Mouse (Mus musculus) hindbrain, postnatal 0 days (tissue): ENCODE measurements around the gene Thy1. TPM values are rescaled to one million over a fixed set of nuclear protein-coding genes. Genes with fewer than 3 reads are reported as not detected.

Experiments
- ATAC-seq: fragments of 200-750 bp; cut with Nextera tagmentation; 2 replicates; pipeline ENCODE4 v1.8.0; 2017; ENCODE audit warnings: mild to moderate bottlenecking, moderate TSS enrichment, moderate library complexity
- DNase-seq: peaks from one replicate; pipeline ENCODE4 v3.0.0-alpha.2; 2015; ENCODE audit warnings: low spot score
- H3K27ac ChIP-seq: fragments of 300-500 bp; sonication (generic); 2 replicates; pipeline ENCODE4 v1.5.1; 2014; ENCODE audit warnings: mild to moderate bottlenecking
- H3K27me3 ChIP-seq: fragments of 300-500 bp; sonication (generic); 2 replicates; pipeline ENCODE4 v1.6.1; 2014; ENCODE audit warnings: low read length, mixed read lengths; ENCODE audit not compliant: insufficient read depth
- H3K36me3 ChIP-seq: fragments of 300-500 bp; sonication (generic); 2 replicates; pipeline ENCODE4 v1.6.1; 2014; ENCODE audit warnings: low read length, mixed read lengths; ENCODE audit not compliant: insufficient read depth
- H3K4me1 ChIP-seq: fragments of 300-500 bp; sonication (generic); 2 replicates; pipeline ENCODE4 v1.6.1; 2014; ENCODE audit warnings: antibody characterized with exemption, low read length, mixed read lengths; ENCODE audit not compliant: insufficient read depth
- H3K4me2 ChIP-seq: fragments of 300-500 bp; sonication (generic); 2 replicates; pipeline ENCODE4 v1.6.1; 2014; ENCODE audit warnings: low read depth, mild to moderate bottlenecking, low read length, moderate library complexity, mixed read lengths
- H3K4me3 ChIP-seq: fragments of 300-500 bp; sonication (generic); 2 replicates; pipeline ENCODE4 v1.5.1; 2014; ENCODE audit warnings: low read length
- H3K9ac ChIP-seq: fragments of 300-500 bp; sonication (generic); replicated peaks from 2 replicates; pipeline ENCODE4 v1.6.1; 2014; ENCODE audit warnings: mild to moderate bottlenecking, low read length, moderate library complexity, mixed read lengths
- H3K9me3 ChIP-seq: fragments of 300-500 bp; sonication (generic); 2 replicates; pipeline ENCODE4 v1.6.1; 2016; ENCODE audit warnings: low read length, mixed read lengths
- CTCF ChIP-seq: IDR thresholded peaks from 2 replicates; pipeline ENCODE4 v1.5.1; 2016; ENCODE audit warnings: antibody characterized with exemption, control low read depth, low read depth
- WGBS: fragments of 180-500 bp; shearing (Covaris S2); extraction: QIAGEN DNeasy Blood & Tissue Kit; methylation state at CpG from one replicate; pipeline ENCODE4 v1.1.7; 2014; 5-methylcytosine and 5-hydroxymethylcytosine counted together
- polyA plus RNA-seq: library from polyadenylated mRNA; unstranded; fragments of >200 nt; fragmentation: Nextera tagmentation; extraction: Ambion mirVana; gene quantifications from 2 replicates; pipeline ENCODE4 v1.2.1, GENCODE M21; 2015
- total RNA-seq: library from RNA; depleted of rRNA; stranded (reverse); fragments of >200 nt; gene quantifications from 2 replicates; pipeline ENCODE4 v1.2.3, GENCODE M21; 2014

Gene Thy1
- total and polyA plus RNA-seq, 2 experiments from 2014 or later = 51.1 to 138 TPM

DNA sequence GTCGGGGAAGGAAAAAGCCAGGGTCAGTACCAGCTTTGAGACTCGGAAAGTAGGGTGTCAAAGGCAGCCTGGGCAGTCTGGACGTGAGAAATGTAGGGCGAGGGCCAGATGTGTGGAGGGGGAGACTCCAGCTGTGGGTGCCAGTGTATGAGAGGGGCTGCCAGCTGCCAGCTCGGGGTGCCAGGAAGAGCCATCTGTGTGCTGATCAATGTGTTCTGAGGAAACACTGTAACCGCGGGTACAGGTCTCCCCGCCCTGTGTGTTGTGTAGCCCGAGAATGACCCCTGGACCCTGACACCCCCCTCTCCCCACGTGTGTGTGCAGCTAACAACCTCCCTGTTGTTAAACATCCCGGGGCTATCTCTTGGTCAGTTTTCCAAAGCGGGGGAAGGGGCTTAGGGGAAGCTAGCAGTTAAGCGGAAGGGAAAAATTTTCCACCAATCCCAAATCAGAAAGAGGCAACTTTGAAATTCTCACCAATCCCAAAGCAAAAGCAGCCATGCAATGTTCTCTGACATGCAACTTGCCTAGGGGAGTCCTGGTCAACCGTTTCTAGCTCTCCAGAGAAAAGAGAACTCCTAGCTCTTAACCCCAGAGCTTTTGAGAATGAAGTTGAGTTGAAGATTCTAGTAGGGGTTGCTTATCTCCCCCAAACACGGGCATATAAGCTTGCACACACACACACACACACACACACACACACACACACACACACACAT, 24.2 kb downstream of the Thy1 start:
- Histone ChIP-seq H3K27ac (peak overlapping the region; percentile 58; the same call in 1 of the 2 replicates), H3K4me1 (no peaks in the 10 kb centered on the region), H3K27me3 (no peaks in the 10 kb centered on the region), H3K9ac (peak overlapping the region; percentile 61), H3K4me2 (peak overlapping the region; percentile 91), H3K9me3 (no peaks in the 10 kb centered on the region), H3K4me3 (peak overlapping the region; percentile 58), H3K36me3 (no peaks in the 10 kb centered on the region)
- WGBS = 5% methylated on average over 15 of the region's 15 CpGs
- ATAC-seq = peak; percentile 39; the same call in 1 of the 2 replicates
- DNase-seq = peak; percentile 68
- TF ChIP-seq CTCF = no peak

- H3K36me3 ChIP-seq = no peaks in the 10 kb centered on the region
- no peak for ATAC-seq
- peak overlapping the region; percentile 91 for H3K4me2 ChIP-seq
- H3K27me3 ChIP-seq = no peaks in the 10 kb centered on the region
- no peak for DNase-seq
- H3K4me1 ChIP-seq = no peaks in the 10 kb centered on the region
- TF ChIP-seq CTCF = no peak
- 0 out of 2 replicates have a peak overlapping the region, but pooled peaks have one; percentile 58 for H3K4me3 ChIP-seq
- H3K9me3 ChIP-seq = no peaks in the 10 kb centered on the region
- no peak overlapping the region for H3K27ac ChIP-seq
- WGBS = 82% methylated on average over 6 of the region's 6 CpGs
- no peak overlapping the region for H3K9ac ChIP-seq
Measured at GRCm38 (mm10) chr9:44067960-44068330, 24.8 kb downstream of the Thy1 start.

DNA sequence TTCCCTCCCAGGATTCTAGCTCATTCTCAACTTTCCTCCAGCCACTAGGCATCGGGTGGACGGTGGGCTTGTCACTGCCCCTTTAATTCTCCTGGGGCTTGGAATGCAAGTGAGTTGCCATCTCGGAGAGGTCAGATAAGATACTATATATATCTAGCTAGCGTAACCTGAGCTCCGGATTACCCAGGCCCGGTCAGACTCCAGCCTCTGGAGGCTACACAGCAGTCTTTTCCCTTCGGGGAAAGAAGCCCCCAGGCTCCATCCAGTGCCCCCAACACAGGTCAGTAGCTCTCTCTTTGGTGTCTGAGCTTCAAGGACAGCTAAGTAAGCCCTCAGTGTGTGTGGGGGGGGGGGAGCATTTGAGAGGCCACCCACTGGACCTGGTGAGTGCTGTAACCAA, 26.1 kb downstream of the Thy1 start:
- H3K9ac ChIP-seq = no peak overlapping the region

DNA sequence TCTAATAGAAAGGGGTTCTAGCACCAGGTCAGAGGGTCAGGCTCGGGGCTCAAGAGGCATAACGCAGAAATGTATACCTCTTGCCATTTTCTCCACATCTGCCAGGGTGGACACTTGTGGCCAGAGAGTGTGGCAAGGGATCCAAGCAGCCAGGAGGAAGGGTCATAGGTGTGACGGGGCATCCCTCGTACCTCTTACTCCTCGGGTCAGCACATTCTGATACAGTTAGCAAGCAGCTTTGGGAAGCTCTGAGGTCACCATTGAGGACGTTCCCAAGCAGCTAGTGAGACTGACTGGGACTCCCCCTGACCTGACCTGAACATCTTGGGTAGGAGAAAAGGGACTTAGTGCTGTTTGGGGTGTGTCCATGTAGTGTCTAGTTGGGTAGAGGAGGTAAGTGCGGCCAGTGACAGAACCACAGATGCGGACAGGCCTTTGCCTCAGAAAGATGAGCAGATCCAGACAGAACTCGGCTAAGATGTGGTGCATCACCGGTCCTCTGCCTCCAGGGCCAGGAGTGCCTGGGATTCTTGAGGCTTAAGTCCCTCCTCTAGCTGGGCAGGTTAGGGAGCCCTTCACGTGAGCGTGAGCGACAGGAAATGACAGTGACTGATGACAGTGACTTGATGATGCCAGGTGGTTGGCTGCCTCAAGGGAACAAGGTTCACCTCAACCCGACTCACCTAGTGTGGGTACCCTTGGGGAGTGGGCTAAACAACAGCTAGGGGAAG, 27.1 kb downstream of the Thy1 start:
- no peaks in the 10 kb centered on the region for H3K9me3 ChIP-seq
- no peak for TF ChIP-seq CTCF
- 76% methylated on average over 14 of the region's 14 CpGs for WGBS
- H3K4me2 ChIP-seq = no peak overlapping the region
- no peak overlapping the region for H3K9ac ChIP-seq
- ATAC-seq (no peak), DNase-seq (no peak)
- no peak overlapping the region for H3K27ac ChIP-seq
- no peaks in the 10 kb centered on the region; the same call in 1 of the 2 replicates for H3K4me1 ChIP-seq
- no peaks in the 10 kb centered on the region for H3K36me3 ChIP-seq
- H3K4me3 ChIP-seq = no peak overlapping the region
- H3K27me3 ChIP-seq = no peaks in the 10 kb centered on the region

More for the DNA sequence above, 26.1 kb downstream of the Thy1 start:
- no peaks in the 10 kb centered on the region for H3K27me3 ChIP-seq
- 48% methylated on average over 7 of the region's 7 CpGs for WGBS
- no peaks in the 10 kb centered on the region for H3K36me3 ChIP-seq
- H3K9me3 ChIP-seq = no peaks in the 10 kb centered on the region
- TF ChIP-seq CTCF = no peak
- no peaks in the 10 kb centered on the region; the same call in 1 of the 2 replicates for H3K4me1 ChIP-seq
- no peak overlapping the region for H3K4me3 ChIP-seq
- no peak overlapping the region for H3K4me2 ChIP-seq
- H3K27ac ChIP-seq = no peak overlapping the region
- DNase-seq = no peak
- no peak for ATAC-seq

DNA sequence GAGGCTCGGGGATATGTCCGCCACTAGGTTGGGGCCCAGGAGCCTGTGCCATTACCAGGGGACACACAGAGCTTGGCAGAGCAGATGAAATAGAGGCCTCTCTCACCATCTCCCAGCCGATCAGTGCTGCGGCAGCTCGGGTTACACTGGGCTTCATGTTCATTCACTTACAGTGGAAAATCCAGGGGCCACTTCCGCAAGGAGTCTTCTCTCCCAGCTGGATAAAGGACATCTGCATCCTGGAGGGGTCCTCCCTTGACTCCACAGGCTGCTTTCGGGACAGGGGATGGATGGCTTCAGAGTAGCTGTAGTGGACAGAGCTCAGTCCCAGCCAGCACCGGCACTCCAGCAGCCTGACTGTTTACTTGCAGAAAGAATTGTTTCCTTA, 27.7 kb downstream of the Thy1 start:
- H3K36me3 ChIP-seq = no peaks in the 10 kb centered on the region
- no peaks in the 10 kb centered on the region for H3K9me3 ChIP-seq
- H3K4me3 ChIP-seq = no peak overlapping the region
- no peak overlapping the region for H3K9ac ChIP-seq
- no peak overlapping the region for H3K4me2 ChIP-seq
- ATAC-seq = no peak
- no peak for DNase-seq
- H3K27ac ChIP-seq = peak overlapping the region; percentile 48; the same call in 1 of the 2 replicates
- H3K27me3 ChIP-seq = no peaks in the 10 kb centered on the region
- H3K4me1 ChIP-seq = no peaks in the 10 kb centered on the region; the same call in 1 of the 2 replicates
- TF ChIP-seq CTCF = no peak
- WGBS = 42% methylated on average over 8 of the region's 8 CpGs

DNA sequence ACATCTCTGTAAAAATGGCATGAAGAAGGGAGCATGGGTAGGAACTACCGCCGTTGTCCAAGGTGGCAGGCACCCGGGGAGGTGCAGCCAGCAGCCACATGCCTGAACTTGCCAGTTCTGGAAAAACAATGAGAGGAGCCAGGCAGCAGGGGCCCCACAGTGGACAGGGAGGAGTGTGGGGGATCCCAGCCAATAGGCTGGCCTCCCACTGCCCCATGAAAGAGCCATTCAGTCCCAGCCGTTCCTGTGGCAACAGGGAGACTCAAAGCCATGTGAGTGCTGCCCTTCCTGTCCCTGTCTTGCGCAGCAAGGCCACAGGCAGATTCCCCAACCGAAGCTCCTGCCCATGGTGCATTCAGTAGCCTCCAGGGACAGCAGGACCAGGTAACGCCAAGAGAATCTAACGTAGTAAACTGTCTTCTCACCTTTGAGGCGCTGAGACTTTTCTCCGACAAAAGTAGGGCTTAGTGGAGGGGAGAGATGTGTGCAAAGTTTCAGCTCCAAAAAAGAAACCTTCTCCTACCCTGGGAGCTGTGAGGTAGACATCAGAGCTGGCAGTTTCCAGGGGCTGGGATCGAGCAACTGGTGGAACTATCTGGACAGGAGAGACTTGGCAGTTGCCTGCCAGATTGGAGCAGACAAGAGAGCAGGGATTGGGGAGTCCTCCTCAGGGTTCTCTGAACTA, 28.9 kb downstream of the Thy1 start:
- DNase-seq = peak; percentile 78
- no peaks in the 10 kb centered on the region for H3K27me3 ChIP-seq
- TF ChIP-seq CTCF = no peak
- 0 out of 2 replicates have a peak overlapping the region, but pooled peaks have one; percentile 17 for H3K9ac ChIP-seq
- H3K9me3 ChIP-seq = no peaks in the 10 kb centered on the region
- WGBS = 17% methylated on average over 11 of the region's 11 CpGs
- peak overlapping the region; percentile 88 for H3K27ac ChIP-seq
- ATAC-seq = peak; percentile 83
- H3K4me1 ChIP-seq = no peaks in the 10 kb centered on the region; the same call in 1 of the 2 replicates
- H3K36me3 ChIP-seq = no peaks in the 10 kb centered on the region
- no peak overlapping the region for H3K4me3 ChIP-seq
- H3K4me2 ChIP-seq = peak overlapping the region; percentile 38
